Mouse (Mus musculus) neutrophil, adult 83 days (primary cell): Measurements from ENCODE around the gene Spin2f. TPM values are rescaled to one million over a fixed set of nuclear protein-coding genes. Genes with fewer than 3 reads are reported as not detected.

Source experiments
- total RNA-seq, 2 experiments: library from RNA; stranded (reverse); gene quantifications; one replicate each; pipeline ENCODE4 v1.2.4; 2023

The Spin2f gene
- total RNA-seq, result not detected

GRCm38 (mm10) chrX:31253594-31253993 is at the start of gene Spin2f:
Gene Spin2f (plus strand): TSS chrX:31253894.

Other genes starting within 250 kb of the Spin2f start
- gene Btbd35f29, start 136.2 kb upstream of the Spin2f start, total RNA-seq, result not detected
- gene Btbd35f26, start 82.6 kb downstream of the Spin2f start, total RNA-seq, result not detected
- gene Btbd35f19, start 130.0 kb downstream of the Spin2f start, total RNA-seq, result not detected